In genomic region chr10:117846796-117847195, GRCm38 (mm10) we compare ENCODE assay signal across 9 mouse cellular contexts. TPM values are rescaled to one million over a fixed set of nuclear protein-coding genes. Genes with fewer than 3 reads are reported as not detected.
DNase-seq lines count a peak whose midpoint lies in the region; ATAC-seq and TF ChIP-seq lines count a peak whose summit lies in the region.
"Had no signal": no experiment of that assay in that cellular context is flagged by ENCODE, and none has a peak within 500 bp of the region (broad histone marks: within the 10 kb centered on the region; RNA-seq: fewer than 3 reads in every experiment).

No protein-coding gene starts in this region.

- no peak for TF ChIP-seq CTCF in lung, postnatal 0 days (IDR thresholded peaks at IDR 0.05)
- no peak for TF ChIP-seq CTCF in stomach, postnatal 0 days (IDR thresholded peaks at IDR 0.05; ENCODE audit: low read depth)

- H3K9ac ChIP-seq in lung, postnatal 0 days (replicated peaks; ENCODE audit: low read depth), result no peak overlapping the region
- no peak overlapping the region for H3K9ac ChIP-seq in liver, embryonic 13.5 days
- H3K9ac ChIP-seq in stomach, postnatal 0 days (ENCODE audit: low read length), result no peak overlapping the region

- peak overlapping the region; percentile 72 for H3K4me2 ChIP-seq in lung, postnatal 0 days (replicated peaks; ENCODE audit: low read depth, low read length)
- peak overlapping the region; percentile 93 for H3K4me2 ChIP-seq in liver, embryonic 13.5 days
- peak overlapping the region; percentile 69 for H3K4me2 ChIP-seq in stomach, postnatal 0 days (replicated peaks; ENCODE audit: low read depth)

- no peaks in the 10 kb centered on the region for H3K27me3 ChIP-seq in lung, postnatal 0 days (replicated peaks; ENCODE audit: insufficient read depth, low read length)
- no peaks in the 10 kb centered on the region for H3K27me3 ChIP-seq in liver, embryonic 13.5 days
- no peaks in the 10 kb centered on the region for H3K27me3 ChIP-seq in stomach, postnatal 0 days (ENCODE audit: control insufficient read depth, insufficient read depth, low read length)

- intact Hi-C loops in left cerebral cortex, postnatal 10 days (cut with DNase I), result loop anchor here (2.0 to 5.0 kb wide), 2 partner anchors 136 to 266 kb away; no protein-coding TSS in a partner anchor

- peak; percentile 12 for DNase-seq in cerebellum, adult 11 months
- no peak for DNase-seq in cerebellum, adult 8-10 months
- no peak for DNase-seq in lung, postnatal 0 days (ENCODE audit: low spot score)
- DNase-seq in lung, postnatal 25 days (ENCODE audit: low spot score), result no peak
- DNase-seq in liver, embryonic 13.5 days, result no peak
- DNase-seq in stomach, postnatal 0 days (ENCODE audit: low spot score), result no peak
- no peak for DNase-seq in left cerebral cortex, postnatal 10 days (ENCODE audit: extremely low spot score in 1 of 2, low spot score in 2 of 2)
- no peak for DNase-seq in frontal cortex, postnatal 36 days (ENCODE audit: low spot score in 2 of 2)
- DNase-seq: thymus, postnatal 25 days had no signal

- H3K4me3 ChIP-seq in lung, postnatal 0 days (ENCODE audit: low read depth, low read length), result peak overlapping the region; percentile 100
- H3K4me3 ChIP-seq in liver, embryonic 13.5 days (replicated peaks), result peak overlapping the region; percentile 93
- H3K4me3 ChIP-seq in stomach, postnatal 0 days (ENCODE audit: low read depth, low read length), result peak overlapping the region; percentile 92; the same call in 1 of the 2 replicates

- ATAC-seq in lung, postnatal 0 days, result no peak
- ATAC-seq in liver, embryonic 13.5 days (ENCODE audit: low read depth), result no peak
- no peak for ATAC-seq in stomach, postnatal 0 days (ENCODE audit: low FRiP score, low TSS enrichment)

- peak overlapping the region; percentile 100; the same call in 1 of the 2 replicates for H3K27ac ChIP-seq in lung, postnatal 0 days (ENCODE audit: low read length)
- no peak overlapping the region for H3K27ac ChIP-seq in liver, embryonic 13.5 days
- peak overlapping the region; percentile 100; the same call in 1 of the 2 replicates for H3K27ac ChIP-seq in stomach, postnatal 0 days (replicated peaks)

- no peak for TF ChIP-seq EP300 in lung, postnatal 0 days (IDR thresholded peaks at IDR 0.05)
- no peak for TF ChIP-seq EP300 in stomach, postnatal 0 days (optimal IDR thresholded peaks at IDR 0.05)

- peaks cover 6% of the 10 kb centered on the region; the same call in 1 of the 2 replicates for H3K4me1 ChIP-seq in lung, postnatal 0 days (ENCODE audit: insufficient read depth, low read depth, low read length)
- H3K4me1 ChIP-seq in liver, embryonic 13.5 days (replicated peaks), result peaks cover 37% of the 10 kb centered on the region
- no peaks in the 10 kb centered on the region for H3K4me1 ChIP-seq in stomach, postnatal 0 days (replicated peaks; ENCODE audit: control insufficient read depth, insufficient read depth)

- H3K9me3 ChIP-seq in lung, postnatal 0 days (ENCODE audit: low read length), result no peaks in the 10 kb centered on the region
- H3K9me3 ChIP-seq in liver, embryonic 13.5 days (replicated peaks), result no peaks in the 10 kb centered on the region
- no peaks in the 10 kb centered on the region for H3K9me3 ChIP-seq in stomach, postnatal 0 days (ENCODE audit: control insufficient read depth, low read length)

- WGBS in lung, postnatal 0 days, result 59% methylated on average over 9 of the region's 9 CpGs
- 64% methylated on average over 9 of the region's 9 CpGs for WGBS in liver, embryonic 13.5 days (ENCODE audit: insufficient replicate concordance)
- WGBS in stomach, postnatal 0 days, result 56% methylated on average over 9 of the region's 9 CpGs

- no peaks in the 10 kb centered on the region for H3K36me3 ChIP-seq in lung, postnatal 0 days (ENCODE audit: insufficient read depth, low read length)
- no peaks in the 10 kb centered on the region for H3K36me3 ChIP-seq in liver, embryonic 13.5 days
- H3K36me3 ChIP-seq in stomach, postnatal 0 days (ENCODE audit: control insufficient read depth, insufficient read depth, low read length), result no peaks in the 10 kb centered on the region

RNA-seq across cellular contexts. Expression of gene Rap1b, which starts 1.0 kb away (rescaled TPM):
- polyA plus RNA-seq in lung, postnatal 0 days (2015; fragmentation: Nextera tagmentation; extraction: Ambion mirVana), result 268 and 290 TPM in 2 replicates
- polyA plus RNA-seq in liver, embryonic 13.5 days (2015; fragmentation: Nextera tagmentation; extraction: Ambion mirVana), result 132 and 152 TPM in 2 replicates
- polyA plus RNA-seq in stomach, postnatal 0 days (2015; fragmentation: Nextera tagmentation; extraction: Ambion mirVana), result 130 and 132 TPM in 2 replicates
- total RNA-seq in left cerebral cortex, postnatal 10 days (2021), result 10 to 100 TPM; 88.9 to 94.5 TPM

RNA-seq across cellular contexts. Expression of gene Nup107, which starts 54.3 kb away (rescaled TPM):
- 15.2 and 17.3 TPM in 2 replicates for polyA plus RNA-seq in lung, postnatal 0 days (2015; fragmentation: Nextera tagmentation; extraction: Ambion mirVana)
- polyA plus RNA-seq in liver, embryonic 13.5 days (2015; fragmentation: Nextera tagmentation; extraction: Ambion mirVana), result 54.8 and 67.3 TPM in 2 replicates
- polyA plus RNA-seq in stomach, postnatal 0 days (2015; fragmentation: Nextera tagmentation; extraction: Ambion mirVana), result 14.4 and 16.5 TPM in 2 replicates
- 10 to 100 TPM; 16.8 to 18.0 TPM for total RNA-seq in left cerebral cortex, postnatal 10 days (2021)
